In the genomic region with DNA sequence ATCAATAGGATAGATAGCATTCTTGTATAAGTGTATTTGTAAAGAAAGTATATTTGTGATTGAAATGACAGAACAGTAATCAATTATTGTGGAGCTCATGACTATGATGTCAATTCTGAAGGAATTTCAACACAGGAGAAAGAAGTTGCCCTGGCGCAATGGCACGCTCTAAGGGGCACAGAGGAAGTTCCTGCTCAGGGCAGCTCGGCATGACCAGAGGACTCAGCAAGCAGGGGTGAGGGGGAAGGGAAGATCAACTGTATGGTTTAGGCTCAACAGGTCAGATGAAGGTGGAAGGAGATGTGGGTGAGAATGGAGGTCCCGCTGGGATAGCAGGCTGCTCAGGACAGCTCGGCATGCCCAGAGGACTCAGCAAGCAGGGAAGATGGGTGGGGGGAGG, we compare ENCODE assay signal across 33 mouse cellular contexts. TPM values are rescaled to one million over a fixed set of nuclear protein-coding genes. Genes with fewer than 3 reads are reported as not detected.
A peak's percentile ranks its signal among the peaks of the same experiment; 100 is the strongest.
DNase-seq lines count a peak whose midpoint lies in the region; ATAC-seq and TF ChIP-seq lines count a peak whose summit lies in the region.
"Had no signal": no experiment of that assay in that cellular context is flagged by ENCODE, and none has a peak within 500 bp of the region (broad histone marks: within the 10 kb centered on the region; RNA-seq: fewer than 3 reads in every experiment).

No protein-coding gene starts in this region.

- intact Hi-C loops in heart, postnatal 14 days (cut with DNase I): loop anchor here (1.0 to 10.0 kb wide), 2 partner anchors 67 to 179 kb away; partner anchors contain the start of gene C1qtnf6

- no peaks in the 10 kb centered on the region for H3K36me3 ChIP-seq in splenic B cell, adult 2 months (ENCODE audit: control insufficient read depth, insufficient read depth, low read length, poor library complexity, severe bottlenecking)
- H3K36me3 ChIP-seq in hindbrain, postnatal 0 days (ENCODE audit: insufficient read depth, low read length): no peaks in the 10 kb centered on the region
- H3K36me3 ChIP-seq: forebrain, embryonic 10.5 days; G1E; heart, embryonic 10.5 days; heart, embryonic 13.5 days; hindbrain, embryonic 12.5 days had no signal

- peak; percentile 71 for DNase-seq in heart, adult 11 months
- DNase-seq in heart, postnatal 14 days: no peak
- DNase-seq in splenic B cell, adult 2 months (ENCODE audit: low read depth, low spot score): peak; percentile 25
- DNase-seq in thymus, postnatal 4 days: no peak
- no peak for DNase-seq in hindbrain, postnatal 0 days (ENCODE audit: low spot score)
- DNase-seq in layer of hippocampus, adult 9-11 months: no peak
- DNase-seq: cerebellum, adult 11 months; heart, adult 2 months had no signal

- no peak overlapping the region for H3K4me2 ChIP-seq in hindbrain, postnatal 0 days (ENCODE audit: low read depth, low read length)
- H3K4me2 ChIP-seq: forebrain, embryonic 13.5 days; heart, embryonic 13.5 days; hindbrain, embryonic 12.5 days had no signal

- peak; percentile 60; the same call in 1 of the 2 replicates for ATAC-seq in common myeloid progenitor, adult 5-6 weeks (replicated peaks; ENCODE audit: low read depth, poor library complexity, severe bottlenecking)
- peak; percentile 88 for ATAC-seq in megakaryocyte progenitor cell, adult 5-6 weeks (replicated peaks; ENCODE audit: poor library complexity)
- ATAC-seq in hindbrain, postnatal 0 days: no peak
- ATAC-seq: forebrain, embryonic 13.5 days; forebrain, embryonic 16.5 days; hindbrain, embryonic 16.5 days; inflammation-experienced regulatory T-cells, adult 6 months; Patski had no signal

- no peak overlapping the region for H3K27ac ChIP-seq in hindbrain, postnatal 0 days
- H3K27ac ChIP-seq: forebrain, embryonic 10.5 days; forebrain, embryonic 13.5 days; gastrocnemius, adult 2 months; heart, adult 2 months; heart, embryonic 10.5 days; heart, embryonic 13.5 days; hindbrain, embryonic 12.5 days had no signal

- WGBS in hindbrain, postnatal 0 days: 79% methylated on average over 5 of the region's 5 CpGs

- no peaks in the 10 kb centered on the region for H3K4me1 ChIP-seq in hindbrain, postnatal 0 days (ENCODE audit: insufficient read depth, low read length)
- H3K4me1 ChIP-seq: forebrain, embryonic 10.5 days; forebrain, embryonic 13.5 days; heart, embryonic 10.5 days; heart, embryonic 13.5 days; hindbrain, embryonic 12.5 days had no signal

- H3K9ac ChIP-seq in hindbrain, postnatal 0 days (replicated peaks; ENCODE audit: low read length): no peak overlapping the region
- H3K9ac ChIP-seq: forebrain, embryonic 13.5 days; heart, embryonic 13.5 days; hindbrain, embryonic 12.5 days had no signal

- peaks cover 2% of the 10 kb centered on the region; the same call in 1 of the 2 replicates for H3K9me3 ChIP-seq in hindbrain, postnatal 0 days (ENCODE audit: low read length)
- H3K9me3 ChIP-seq: forebrain, embryonic 10.5 days; forebrain, embryonic 13.5 days; G1E; heart, embryonic 10.5 days; heart, embryonic 13.5 days; hindbrain, embryonic 12.5 days had no signal

- H3K4me3 ChIP-seq in hindbrain, postnatal 0 days (ENCODE audit: low read length): no peak overlapping the region
- H3K4me3 ChIP-seq: forebrain, embryonic 10.5 days; forebrain, embryonic 13.5 days; gastrocnemius, adult 2 months; heart, adult 2 months; heart, embryonic 10.5 days; heart, embryonic 13.5 days; hindbrain, embryonic 12.5 days had no signal

- H3K27me3 ChIP-seq in splenic B cell, adult 2 months (ENCODE audit: control insufficient read depth, insufficient read depth, low read length, poor library complexity, severe bottlenecking): no peaks in the 10 kb centered on the region
- H3K27me3 ChIP-seq in hindbrain, postnatal 0 days (ENCODE audit: insufficient read depth, low read length): no peaks in the 10 kb centered on the region
- H3K27me3 ChIP-seq: forebrain, embryonic 13.5 days; hindbrain, embryonic 12.5 days had no signal

- no peak for TF ChIP-seq CTCF in hindbrain, postnatal 0 days (IDR thresholded peaks at IDR 0.05; ENCODE audit: low read depth)

RNA-seq across cellular contexts. Expression of gene Csf2rb, which starts 30.0 kb away (rescaled TPM):
- 1 to 10 TPM; 2.2 to 3.1 TPM for total RNA-seq in heart, postnatal 14 days (2021)
- total RNA-seq in common myeloid progenitor, adult 5-6 weeks (2017): 18.1 and 33.5 TPM in 2 replicates
- total RNA-seq in megakaryocyte progenitor cell, adult 5-6 weeks (2015): 52.6 and 56.2 TPM in 2 replicates
- total RNA-seq in megakaryocyte progenitor cell, adult 5-6 weeks (2017): 48.5 and 55.8 TPM in 2 replicates
- total RNA-seq in hindbrain, postnatal 0 days (2014; rRNA removed): 1.3 and 1.8 TPM in 2 replicates
- polyA plus RNA-seq in hindbrain, postnatal 0 days (2015; fragmentation: Nextera tagmentation; extraction: Ambion mirVana): 0.75 and 0.87 TPM in 2 replicates

RNA-seq across cellular contexts. Expression of gene Tex33, which starts 40.2 kb away (rescaled TPM):
- not detected for total RNA-seq in heart, postnatal 14 days (2021)
- not detected in 2 replicates for total RNA-seq in common myeloid progenitor, adult 5-6 weeks (2017)
- total RNA-seq in megakaryocyte progenitor cell, adult 5-6 weeks (2015): not detected in 2 replicates
- not detected in 2 replicates for total RNA-seq in megakaryocyte progenitor cell, adult 5-6 weeks (2017)
- total RNA-seq in hindbrain, postnatal 0 days (2014; rRNA removed): not detected in 2 replicates
- polyA plus RNA-seq in hindbrain, postnatal 0 days (2015; fragmentation: Nextera tagmentation; extraction: Ambion mirVana): not detected in 2 replicates
- total RNA-seq: adrenal gland, adult 18-20 months; adrenal gland, postnatal 10 days; adrenal gland, postnatal 36 days; CH12.LX; gastrocnemius, adult 2 months; gastrocnemius, postnatal 14 days; gastrocnemius, postnatal 4 days; heart, adult 2 months; heart, postnatal 25 days; hematopoietic stem cell, adult 5-6 weeks had no signal
- polyA plus RNA-seq: cerebellum, adult 2 months; embryonic facial prominence, embryonic 11.5 days; embryonic facial prominence, embryonic 14.5 days; forebrain, embryonic 10.5 days; forebrain, embryonic 13.5 days; forebrain, embryonic 16.5 days; G1E; heart, embryonic 10.5 days; heart, embryonic 13.5 days; heart, embryonic 16.5 days; hindbrain, embryonic 12.5 days; hindbrain, embryonic 16.5 days; inflammation-experienced regulatory T-cells, adult 6 months; Patski had no signal

RNA-seq across cellular contexts. Expression of gene Csf2rb2, which starts 50.0 kb away (rescaled TPM):
- total RNA-seq in heart, postnatal 14 days (2021): 1 to 10 TPM in 1 of 2 experiments, under 1 TPM in 1; 0.76 to 1.7 TPM
- total RNA-seq in common myeloid progenitor, adult 5-6 weeks (2017): 1.2 and 2.4 TPM in 2 replicates
- 4.2 and 4.7 TPM in 2 replicates for total RNA-seq in megakaryocyte progenitor cell, adult 5-6 weeks (2015)
- total RNA-seq in megakaryocyte progenitor cell, adult 5-6 weeks (2017): 0.98 and 1.7 TPM in 2 replicates
- 0.07 and 0.10 TPM in 2 replicates for total RNA-seq in hindbrain, postnatal 0 days (2014; rRNA removed)
- 0.18 and 0.21 TPM in 2 replicates for polyA plus RNA-seq in hindbrain, postnatal 0 days (2015; fragmentation: Nextera tagmentation; extraction: Ambion mirVana)

RNA-seq across cellular contexts. Expression of gene Tst, which starts 50.2 kb away (rescaled TPM):
- total RNA-seq in heart, postnatal 14 days (2021): 10 to 100 TPM; 11.2 to 13.7 TPM
- total RNA-seq in common myeloid progenitor, adult 5-6 weeks (2017): 7.3 and 11.1 TPM in 2 replicates
- 23.3 and 37.7 TPM in 2 replicates for total RNA-seq in megakaryocyte progenitor cell, adult 5-6 weeks (2015)
- 9.8 and 16.2 TPM in 2 replicates for total RNA-seq in megakaryocyte progenitor cell, adult 5-6 weeks (2017)
- total RNA-seq in hindbrain, postnatal 0 days (2014; rRNA removed): 75.1 and 79.9 TPM in 2 replicates
- 64.4 and 67.0 TPM in 2 replicates for polyA plus RNA-seq in hindbrain, postnatal 0 days (2015; fragmentation: Nextera tagmentation; extraction: Ambion mirVana)

RNA-seq across cellular contexts. Expression of gene Mpst, which starts 50.7 kb away (rescaled TPM):
- total RNA-seq in heart, postnatal 14 days (2021): 10 to 100 TPM; 28.1 to 31.0 TPM
- total RNA-seq in common myeloid progenitor, adult 5-6 weeks (2017): 22.9 and 45.3 TPM in 2 replicates
- total RNA-seq in megakaryocyte progenitor cell, adult 5-6 weeks (2015): 3.4 and 5.9 TPM in 2 replicates
- 22.7 and 37.3 TPM in 2 replicates for total RNA-seq in megakaryocyte progenitor cell, adult 5-6 weeks (2017)
- 95.4 and 114 TPM in 2 replicates for total RNA-seq in hindbrain, postnatal 0 days (2014; rRNA removed)
- 3.7 and 5.3 TPM in 2 replicates for polyA plus RNA-seq in hindbrain, postnatal 0 days (2015; fragmentation: Nextera tagmentation; extraction: Ambion mirVana)

Comparison
In these comparisons a context has a peak if more than half of its experiments do, and no peak if none do; other contexts are left out.
1. DNase-seq: peak in heart, adult 11 months (single experiment) and splenic B cell, adult 2 months (single experiment); none in heart, postnatal 14 days (0 of 2), thymus, postnatal 4 days (single experiment), hindbrain, postnatal 0 days (single experiment) and layer of hippocampus, adult 9-11 months (single experiment).